Mouse (Mus musculus) heart, embryonic 12.5 days (tissue): ENCODE data around the gene Ptpru. TPM values are rescaled to one million over a fixed set of nuclear protein-coding genes. Genes with fewer than 3 reads are reported as not detected.
A peak's percentile ranks its signal among the peaks of the same experiment; 100 is the strongest.

Experiments
- ATAC-seq: fragments of 200-750 bp; cut with Nextera tagmentation; 2 replicates; pipeline ENCODE4 v1.8.0; 2017; ENCODE audit warnings: moderate TSS enrichment, moderate library complexity; ENCODE audit not compliant: insufficient number of reproducible peaks, low FRiP score
- H3K27ac ChIP-seq: fragments of 300-500 bp; sonication (generic); 2 replicates; pipeline ENCODE4 v1.5.1; 2016; ENCODE audit warnings: mild to moderate bottlenecking, moderate library complexity; ENCODE audit not compliant: poor library complexity, severe bottlenecking
- H3K27me3 ChIP-seq: fragments of 300-500 bp; sonication (generic); replicated peaks from 2 replicates; pipeline ENCODE4 v1.6.1; 2016; ENCODE audit warnings: mild to moderate bottlenecking, moderate library complexity
- H3K36me3 ChIP-seq: fragments of 300-500 bp; sonication (generic); 2 replicates; pipeline ENCODE4 v1.6.1; 2016; ENCODE audit warnings: mild to moderate bottlenecking, moderate library complexity
- H3K4me1 ChIP-seq: fragments of 300-500 bp; sonication (generic); replicated peaks from 2 replicates; pipeline ENCODE4 v1.6.1; 2016; ENCODE audit warnings: mild to moderate bottlenecking
- H3K4me2 ChIP-seq: fragments of 300-500 bp; sonication (generic); 2 replicates; pipeline ENCODE4 v1.6.1; 2016; ENCODE audit warnings: mild to moderate bottlenecking, moderate library complexity
- H3K4me3 ChIP-seq: fragments of 300-500 bp; sonication (generic); 2 replicates; pipeline ENCODE4 v1.5.1; 2016; ENCODE audit warnings: mild to moderate bottlenecking
- H3K9ac ChIP-seq: fragments of 300-500 bp; sonication (generic); 2 replicates; pipeline ENCODE4 v1.6.1; 2016; ENCODE audit warnings: mild to moderate bottlenecking, moderate library complexity
- H3K9me3 ChIP-seq: fragments of 300-500 bp; sonication (generic); replicated peaks from 2 replicates; pipeline ENCODE4 v1.6.1; 2016; ENCODE audit warnings: mild to moderate bottlenecking, moderate library complexity
- WGBS: fragments of 180-500 bp; shearing (Covaris S2); methylation state at CpG from one replicate; pipeline ENCODE4 v1.1.7; 2016; 5-methylcytosine and 5-hydroxymethylcytosine counted together
- polyA plus RNA-seq: library from polyadenylated mRNA; unstranded; fragments of >200 nt; fragmentation: Nextera tagmentation; extraction: Ambion mirVana; gene quantifications from 2 replicates; pipeline ENCODE4 v1.2.1, GENCODE M21; 2016

The Ptpru gene
- polyA plus RNA-seq, 1 experiment from 2014 or later, result 1.8 TPM

DNA sequence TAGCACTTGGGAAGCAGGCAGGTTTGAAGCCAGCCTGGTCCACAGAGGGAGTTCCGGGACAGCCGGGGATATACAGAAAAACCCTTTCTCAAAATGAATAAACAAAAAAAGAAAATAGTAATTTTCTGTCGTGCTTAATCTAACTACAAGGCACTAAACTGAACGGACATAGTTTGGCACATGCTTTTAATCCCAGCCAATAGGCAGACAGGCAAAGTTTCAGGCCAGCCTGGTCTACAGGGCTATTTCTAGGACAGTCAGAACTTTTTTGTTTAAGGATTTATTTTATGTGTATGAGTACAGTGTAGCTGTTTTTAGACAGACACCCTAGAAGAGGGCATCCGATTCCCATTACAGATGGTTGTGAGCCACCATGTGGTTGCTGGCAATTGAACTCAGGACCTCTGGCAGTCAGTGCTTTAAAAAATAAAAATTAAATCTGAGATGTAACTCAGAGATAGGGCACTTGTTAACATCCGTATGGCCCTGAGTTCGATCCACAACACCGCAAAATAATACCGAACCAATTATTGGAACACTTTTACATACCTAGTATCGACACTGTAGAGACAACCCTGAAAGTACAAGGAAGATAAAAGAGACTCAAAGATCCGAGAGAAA, 34.7 kb upstream of the Ptpru start:
- H3K4me3 ChIP-seq, result peak overlapping the region; percentile 92
- WGBS, result 10% methylated on average over 11 of the region's 11 CpGs
- no peaks in the 10 kb centered on the region for H3K9me3 ChIP-seq
- peaks cover 33% of the 10 kb centered on the region for H3K4me1 ChIP-seq
- peak overlapping the region; percentile 99 for H3K9ac ChIP-seq
- peak overlapping the region; percentile 70 for H3K4me2 ChIP-seq
- ATAC-seq, result peak; percentile 10
- no peaks in the 10 kb centered on the region for H3K27me3 ChIP-seq
- H3K27ac ChIP-seq, result peak overlapping the region; percentile 61
- H3K36me3 ChIP-seq, result peaks cover 5% of the 10 kb centered on the region

DNA sequence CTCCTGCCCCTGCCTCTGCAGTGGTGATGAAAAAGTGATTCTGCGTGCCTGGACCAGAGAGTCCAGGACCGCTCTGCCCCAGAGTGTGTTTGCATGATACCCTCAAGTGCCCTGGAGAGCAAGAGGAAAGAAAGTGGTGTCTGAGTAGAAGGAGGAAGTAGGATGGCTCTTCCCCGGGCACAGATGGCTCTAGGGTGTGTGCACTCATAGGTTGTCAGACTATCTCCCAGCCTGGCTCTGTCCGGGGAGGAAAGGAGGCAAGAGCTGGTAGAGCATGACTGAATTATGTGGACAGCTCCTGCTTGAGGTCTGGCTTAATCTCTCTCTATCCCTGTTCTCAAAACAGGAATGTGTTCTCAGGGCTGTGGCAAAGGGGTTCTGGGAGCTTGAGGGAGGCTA, 23.3 kb upstream of the Ptpru start:
- Histone ChIP-seq H3K4me3 (no peak overlapping the region), H3K27ac (no peak overlapping the region), H3K27me3 (no peaks in the 10 kb centered on the region), H3K36me3 (peaks cover 55% of the 10 kb centered on the region), H3K4me2 (no peak overlapping the region), H3K9me3 (no peaks in the 10 kb centered on the region), H3K9ac (no peak overlapping the region), H3K4me1 (no peaks in the 10 kb centered on the region)
- ATAC-seq, result no peak
- 78% methylated on average over 4 of the region's 4 CpGs for WGBS

DNA sequence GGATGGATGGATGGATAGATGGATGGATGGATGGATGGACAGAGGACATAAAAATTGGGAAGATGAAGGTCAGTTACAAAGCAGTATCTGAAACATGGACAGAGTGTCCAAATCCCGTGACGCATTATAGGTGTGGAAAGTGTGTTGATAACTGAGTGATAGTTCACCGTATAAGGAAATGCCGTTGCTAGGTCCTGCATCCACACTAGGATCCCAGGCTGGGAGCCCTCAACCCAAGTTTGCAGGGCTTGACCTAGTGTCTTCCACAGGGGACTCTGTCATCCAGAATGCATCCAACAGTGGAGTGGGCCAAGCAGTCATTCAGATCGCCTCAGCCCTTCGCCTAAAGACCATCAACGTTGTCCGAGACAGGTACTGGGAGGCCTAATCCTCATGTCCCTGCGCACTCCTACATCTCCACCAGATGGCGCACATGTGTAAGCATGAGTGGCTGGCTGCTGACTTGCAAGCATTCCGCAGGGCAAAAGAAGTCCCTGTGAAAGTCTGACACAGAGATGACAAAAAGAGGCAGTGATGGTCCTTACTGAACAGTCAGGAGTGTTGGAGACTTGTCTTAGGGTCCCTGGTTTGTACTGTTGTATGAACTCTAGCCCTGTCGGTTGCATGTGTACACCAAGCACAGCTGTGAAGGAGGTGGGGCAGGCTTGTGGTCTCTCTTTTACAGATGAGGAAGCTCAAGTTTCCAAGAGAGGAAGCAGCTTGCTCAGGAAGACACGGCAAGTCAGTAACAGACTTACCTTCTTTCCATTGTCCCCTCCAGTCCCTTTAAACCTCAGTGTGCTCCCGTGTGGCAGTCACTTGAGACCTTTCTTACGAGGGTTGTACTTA, 22.6 kb upstream of the Ptpru start:
- WGBS, result 44% methylated on average over 15 of the region's 15 CpGs
- Histone ChIP-seq H3K9me3 (no peaks in the 10 kb centered on the region), H3K4me3 (no peak overlapping the region), H3K27ac (no peak overlapping the region), H3K9ac (no peak overlapping the region), H3K4me2 (no peak overlapping the region), H3K4me1 (no peaks in the 10 kb centered on the region), H3K36me3 (peaks cover 49% of the 10 kb centered on the region), H3K27me3 (no peaks in the 10 kb centered on the region)
- ATAC-seq, result 0 out of 2 replicates have a peak, but pooled peaks have one; percentile 25

DNA sequence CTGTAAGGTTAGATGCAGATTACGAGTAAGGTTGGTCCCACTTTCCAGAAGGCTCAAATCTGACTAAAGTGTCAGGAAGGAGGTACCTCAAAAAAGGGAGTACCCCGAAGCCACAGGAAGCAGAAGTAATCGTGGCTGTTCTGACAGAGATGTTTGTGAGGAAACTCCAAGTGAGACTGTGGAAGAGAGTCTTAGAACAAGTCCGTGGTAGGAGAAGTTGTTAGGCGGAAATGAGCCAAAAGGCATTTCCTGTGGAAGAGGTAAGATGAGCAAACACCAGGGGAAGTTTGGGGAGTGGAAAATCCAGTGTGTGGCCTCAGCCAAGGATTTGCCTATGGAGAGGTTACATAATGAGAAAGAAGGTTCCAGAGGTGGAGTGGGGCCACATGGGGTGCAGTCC, 16.9 kb upstream of the Ptpru start:
- 65% methylated on average over 5 of the region's 5 CpGs for WGBS
- no peak overlapping the region for H3K27ac ChIP-seq
- peaks cover 14% of the 10 kb centered on the region for H3K4me1 ChIP-seq
- no peak overlapping the region for H3K4me3 ChIP-seq
- H3K36me3 ChIP-seq, result peaks cover 19% of the 10 kb centered on the region
- no peaks in the 10 kb centered on the region for H3K9me3 ChIP-seq
- no peak overlapping the region for H3K9ac ChIP-seq
- no peak for ATAC-seq
- no peaks in the 10 kb centered on the region for H3K27me3 ChIP-seq
- H3K4me2 ChIP-seq, result no peak overlapping the region

DNA sequence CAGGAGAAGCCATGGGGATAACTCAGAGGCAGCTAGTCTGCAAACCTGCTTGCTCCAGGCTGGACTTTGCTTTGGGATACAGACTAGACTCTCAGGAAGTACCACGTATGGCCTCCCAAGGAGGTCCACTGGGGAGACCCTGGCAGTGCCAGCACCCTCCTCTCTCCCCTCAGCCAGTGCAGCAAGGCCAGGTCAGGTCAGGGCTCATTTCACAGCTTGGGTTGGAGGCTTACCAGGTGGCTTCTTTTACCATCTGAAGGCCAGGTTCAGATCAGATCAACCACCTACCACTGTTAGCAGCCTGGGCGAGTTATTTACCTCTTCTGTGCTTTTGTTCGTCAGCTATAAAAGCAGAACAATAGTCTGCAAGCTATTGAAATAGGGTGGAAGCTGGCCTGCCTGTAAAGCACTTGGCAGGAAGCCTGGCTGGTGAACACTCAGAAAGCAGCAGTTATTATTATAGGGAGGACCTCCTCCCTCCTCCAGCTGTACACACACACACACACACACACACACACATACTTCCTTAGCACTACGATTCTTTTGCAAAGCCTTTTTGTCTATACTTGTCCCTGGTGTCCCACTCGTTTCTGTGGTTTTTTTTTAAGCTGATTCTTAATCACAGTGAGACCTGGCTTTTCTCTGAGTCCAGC, 12.0 kb upstream of the Ptpru start:
- Histone ChIP-seq H3K36me3 (0 out of 2 replicates have a peak, but pooled peaks cover 3% of the 10 kb centered on the region), H3K9ac (peak overlapping the region; percentile 50), H3K27me3 (no peaks in the 10 kb centered on the region), H3K4me3 (no peak overlapping the region), H3K4me2 (no peak overlapping the region; the same call in 1 of the 2 replicates), H3K4me1 (peaks cover 36% of the 10 kb centered on the region), H3K27ac (peak overlapping the region; percentile 80), H3K9me3 (no peaks in the 10 kb centered on the region)
- peak; percentile 36; the same call in 1 of the 2 replicates for ATAC-seq
- 44% methylated on average over 5 of the region's 5 CpGs for WGBS

DNA sequence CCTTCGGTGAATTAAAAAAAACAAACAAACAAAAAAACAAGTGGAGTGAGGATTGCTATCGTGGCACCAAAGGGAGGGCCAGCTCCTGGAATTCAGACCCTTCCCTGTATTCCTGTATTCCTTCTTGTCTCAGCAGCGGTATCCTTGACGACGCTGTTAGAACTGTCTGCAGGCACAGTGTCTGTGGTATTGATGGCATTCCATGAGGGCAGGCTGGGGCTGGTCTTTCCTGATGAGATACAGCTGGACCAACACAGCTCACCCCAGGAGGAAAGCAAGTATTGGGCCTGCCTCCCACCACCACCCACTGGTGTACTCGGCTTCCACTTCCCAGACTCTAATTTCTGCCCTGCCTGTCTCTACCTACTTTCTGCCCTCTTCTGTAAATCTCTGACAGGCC, 10.0 kb upstream of the Ptpru start:
- Histone ChIP-seq H3K27me3 (no peaks in the 10 kb centered on the region), H3K4me1 (peaks cover 47% of the 10 kb centered on the region), H3K4me2 (no peak overlapping the region), H3K9ac (no peak overlapping the region), H3K27ac (0 out of 2 replicates have a peak overlapping the region, but pooled peaks have one; percentile 23), H3K9me3 (no peaks in the 10 kb centered on the region), H3K4me3 (no peak overlapping the region), H3K36me3 (0 out of 2 replicates have a peak, but pooled peaks cover 3% of the 10 kb centered on the region)
- no peak for ATAC-seq
- 55% methylated on average over 6 of the region's 6 CpGs for WGBS

DNA sequence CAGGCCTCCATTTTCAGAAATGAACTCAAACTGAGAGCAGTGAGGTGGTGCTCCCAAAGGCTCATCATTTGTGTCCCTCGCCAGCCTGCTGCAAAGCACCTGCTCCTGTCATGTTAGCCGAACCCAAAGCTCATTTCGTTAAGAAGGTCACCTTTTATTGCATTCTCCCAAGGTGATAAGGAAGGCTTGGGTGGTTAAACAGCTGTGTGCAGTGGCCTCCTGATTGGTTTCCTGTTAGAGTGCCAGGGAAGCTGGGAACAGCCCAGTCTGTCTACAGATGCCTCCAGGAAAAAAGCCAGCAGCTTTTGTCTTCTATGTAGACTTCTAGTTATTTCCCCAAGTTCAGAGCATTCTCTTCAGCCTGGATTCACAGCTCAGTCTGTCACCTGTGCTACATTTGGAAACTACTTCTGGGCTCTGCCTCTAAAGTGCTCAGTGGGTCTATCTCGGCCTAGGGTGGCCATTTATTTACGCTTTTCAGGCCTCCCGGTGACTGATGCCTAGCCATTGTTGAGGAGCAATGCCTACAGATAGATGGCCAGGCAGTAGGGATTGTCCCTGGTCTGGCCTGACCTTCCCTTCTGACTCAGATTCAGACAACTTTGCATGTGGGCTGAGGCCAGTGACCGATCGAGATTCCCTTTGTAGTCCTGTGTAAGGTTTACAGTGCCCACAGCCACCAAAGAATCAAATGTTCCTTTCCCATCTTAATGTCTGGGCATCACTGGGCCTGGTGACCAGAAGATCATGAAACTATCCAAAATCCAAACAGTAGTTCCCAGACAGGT, 8.1 kb upstream of the Ptpru start:
- H3K4me3 ChIP-seq, result no peak overlapping the region
- no peaks in the 10 kb centered on the region for H3K9me3 ChIP-seq
- H3K27ac ChIP-seq, result no peak overlapping the region
- peaks cover 10% of the 10 kb centered on the region for H3K27me3 ChIP-seq
- ATAC-seq, result no peak
- H3K36me3 ChIP-seq, result 0 out of 2 replicates have a peak, but pooled peaks cover 3% of the 10 kb centered on the region
- no peak overlapping the region for H3K4me2 ChIP-seq
- peaks cover 44% of the 10 kb centered on the region for H3K4me1 ChIP-seq
- no peak overlapping the region for H3K9ac ChIP-seq
- WGBS, result 81% methylated on average over 8 of the region's 8 CpGs

DNA sequence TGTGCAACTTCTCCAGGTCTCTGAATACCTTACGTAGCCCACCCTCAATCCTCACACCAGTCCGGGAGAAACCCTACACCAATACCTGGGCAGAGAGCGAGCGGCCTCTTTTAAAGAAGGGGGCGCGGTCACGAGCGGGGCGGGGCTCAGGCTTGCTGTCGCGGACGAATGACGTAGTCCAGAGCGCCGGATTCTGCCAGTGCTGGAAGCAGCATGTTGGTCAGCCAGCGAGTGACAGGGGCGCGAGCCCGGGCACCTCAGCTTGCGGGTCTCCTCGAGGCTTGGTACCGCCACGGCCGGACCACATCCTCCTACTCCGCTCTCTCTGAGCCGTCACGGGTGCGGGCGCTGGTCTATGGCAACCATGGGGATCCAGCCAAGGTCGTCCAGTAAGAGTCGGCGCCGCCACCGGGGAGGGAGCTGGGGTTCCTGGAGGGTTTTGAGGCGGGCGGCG, 5.2 kb upstream of the Ptpru start, which contains the start of gene Mecr:
Gene Mecr (plus strand): TSS at position 181 of the 454 bp plus-strand sequence.
- Histone ChIP-seq H3K27me3 (peaks cover 38% of the 10 kb centered on the region), H3K4me2 (peak within 1 kb of the TSS; percentile 88), H3K9ac (peak within 1 kb of the TSS; percentile 73), H3K4me3 (peak within 1 kb of the TSS; percentile 72), H3K36me3 (0 out of 2 replicates have a peak, but pooled peaks cover 3% of the 10 kb centered on the region), H3K9me3 (no peaks in the 10 kb centered on the region), H3K27ac (no peak within 1 kb of the TSS), H3K4me1 (peaks cover 18% of the 10 kb centered on the region)
- ATAC-seq, result peak; percentile 88
- under 1% methylated on average over 37 of the region's 37 CpGs for WGBS

DNA sequence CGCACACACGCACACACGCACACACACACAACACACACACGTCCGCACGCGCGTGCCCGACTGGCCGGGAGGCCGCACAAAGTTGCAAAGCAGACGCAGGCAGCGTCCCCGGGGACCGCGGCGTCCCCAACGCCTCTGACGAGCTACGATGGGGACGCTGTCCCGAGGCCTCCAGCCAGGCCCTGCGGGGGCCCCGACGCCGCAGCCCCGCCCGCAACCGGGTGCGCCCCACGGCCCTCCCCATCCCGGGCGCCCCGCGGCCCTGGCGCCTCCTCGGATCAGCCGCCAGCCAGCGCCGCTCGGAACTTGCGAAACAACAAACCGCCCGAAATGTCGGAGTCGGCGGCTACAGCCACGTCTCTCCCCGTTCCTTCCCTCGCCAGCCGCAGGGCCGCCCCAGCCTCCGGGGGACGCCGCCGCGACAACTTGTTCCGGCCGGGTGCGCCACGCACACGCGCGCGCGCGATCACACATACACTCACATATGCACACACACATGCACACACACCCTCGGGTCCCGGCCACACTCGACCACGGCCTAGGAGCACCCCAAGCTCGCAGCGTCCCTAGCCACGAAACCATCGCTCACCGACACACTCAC, 1.1 kb downstream of the Ptpru start:
- Histone ChIP-seq H3K27me3 (peaks cover 66% of the 10 kb centered on the region), H3K36me3 (no peaks in the 10 kb centered on the region), H3K9ac (peak overlapping the region; percentile 71), H3K4me1 (peaks cover 16% of the 10 kb centered on the region), H3K27ac (no peak overlapping the region), H3K9me3 (no peaks in the 10 kb centered on the region), H3K4me3 (peak overlapping the region; percentile 60), H3K4me2 (peak overlapping the region; percentile 93)
- no peak for ATAC-seq
- under 1% methylated on average over 62 of the region's 76 CpGs for WGBS

DNA sequence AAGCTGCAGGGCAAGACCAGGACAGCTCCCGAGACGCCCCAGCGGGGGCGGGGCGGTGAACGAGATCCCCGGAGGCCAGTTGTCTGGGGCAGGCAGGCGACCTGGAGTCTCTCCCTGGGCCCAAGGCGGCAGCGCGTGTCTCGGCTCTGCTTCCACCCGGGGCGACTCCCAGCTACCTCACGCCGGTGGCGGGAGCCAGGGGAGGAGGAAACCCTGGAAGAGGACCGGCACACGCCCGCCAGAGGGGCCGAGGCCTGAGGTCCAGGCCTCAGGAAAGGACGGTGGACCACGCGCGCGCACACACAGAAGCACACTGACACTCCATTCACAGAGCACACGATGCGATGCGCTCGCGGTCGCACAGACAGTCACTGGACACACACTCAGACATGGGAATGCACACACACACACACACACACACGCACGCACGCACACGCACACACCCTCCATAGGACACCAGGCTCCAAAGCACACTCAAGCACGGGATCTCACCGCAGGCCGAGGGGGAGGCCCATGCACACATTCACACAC, 1.7 kb downstream of the Ptpru start:
- H3K27ac ChIP-seq, result no peak overlapping the region
- 2% methylated on average over 34 of the region's 39 CpGs for WGBS
- ATAC-seq, result no peak
- H3K9ac ChIP-seq, result peak overlapping the region; percentile 71
- H3K4me3 ChIP-seq, result peak overlapping the region; percentile 60
- peak overlapping the region; percentile 93 for H3K4me2 ChIP-seq
- peaks cover 61% of the 10 kb centered on the region for H3K27me3 ChIP-seq
- H3K9me3 ChIP-seq, result no peaks in the 10 kb centered on the region
- H3K36me3 ChIP-seq, result no peaks in the 10 kb centered on the region
- peaks cover 16% of the 10 kb centered on the region for H3K4me1 ChIP-seq
